Mouse (Mus musculus) MEL (cell line): Measurements from ENCODE around the gene Srcin1. TPM values are rescaled to one million over a fixed set of nuclear protein-coding genes. Genes with fewer than 3 reads are reported as not detected.

Experiments
- DNase-seq: peaks from one replicate; pipeline ENCODE4 v3.0.0; 2011; ENCODE audit warnings: low read depth, low spot score
- H3K27ac ChIP-seq: 2 replicates; pipeline ENCODE4 v1.5.1; 2012; ENCODE audit warnings: low read depth, mild to moderate bottlenecking, control low read depth, low read length, moderate library complexity; ENCODE audit not compliant: control insufficient read depth
- H3K27me3 ChIP-seq, 2 experiments: fragments of 150-350 bp in 1 of 2; sonication (generic) in 1 of 2; 2 replicates each; pipeline ENCODE4 v1.6.1; 2012; ENCODE audit warnings: low read length in 2 of 2, mild to moderate bottlenecking in 2 of 2, improper control_type of control experiment in 1 of 2, moderate library complexity in 1 of 2; ENCODE audit not compliant: insufficient read depth in 2 of 2, control insufficient read depth in 1 of 2
- H3K36me3 ChIP-seq, 2 experiments: 2 replicates each; pipeline ENCODE4 v1.6.1; 2012 to 2014; ENCODE audit warnings: low read length in 2 of 2, improper control_type of control experiment in 1 of 2, inconsistent platforms in 1 of 2, mild to moderate bottlenecking in 1 of 2; ENCODE audit not compliant: insufficient read depth in 2 of 2, control insufficient read depth in 1 of 2
- H3K4me1 ChIP-seq, 2 experiments: fragments of 150-350 bp in 1 of 2; sonication (generic) in 1 of 2; 2 replicates each; pipeline ENCODE4 v1.6.1; 2012; ENCODE audit warnings: low read length in 2 of 2, improper control_type of control experiment in 1 of 2, mild to moderate bottlenecking in 1 of 2; ENCODE audit not compliant: insufficient read depth in 2 of 2, control insufficient read depth in 1 of 2
- H3K4me3 ChIP-seq, 2 experiments: fragments of 150-350 bp in 1 of 2; sonication (generic) in 1 of 2; 2 replicates each; pipeline ENCODE4 v1.5.1; 2012; ENCODE audit warnings: low read depth in 2 of 2, low read length in 2 of 2, mild to moderate bottlenecking in 2 of 2, moderate library complexity in 2 of 2, control low read depth in 1 of 2, improper control_type of control experiment in 1 of 2; ENCODE audit not compliant: control insufficient read depth in 1 of 2, insufficient read depth in 1 of 2
- H3K79me2 ChIP-seq: 2 replicates; pipeline ENCODE4 v1.6.1; 2012; ENCODE audit warnings: mild to moderate bottlenecking, low read length, moderate library complexity; ENCODE audit not compliant: control insufficient read depth, poor library complexity, insufficient read depth
- H3K9ac ChIP-seq: 2 replicates; pipeline ENCODE4 v1.6.1; 2012; ENCODE audit warnings: low read depth, mild to moderate bottlenecking, control low read depth, low read length, moderate library complexity; ENCODE audit not compliant: control insufficient read depth, poor library complexity, severe bottlenecking
- H3K9me3 ChIP-seq: fragments of 150-350 bp; sonication (generic); replicated peaks from 2 replicates; pipeline ENCODE4 v1.6.1; 2012; ENCODE audit warnings: mild to moderate bottlenecking, low read length, improper control_type of control experiment, moderate library complexity; ENCODE audit not compliant: insufficient read depth
- BHLHE40 ChIP-seq: IDR thresholded peaks from 2 replicates; pipeline ENCODE4 v1.6.1; 2012; ENCODE audit warnings: low read depth, mild to moderate bottlenecking, inconsistent platforms, low read length, improper control_type of control experiment, borderline replicate concordance
- CHD1 ChIP-seq: IDR thresholded peaks from 2 replicates; pipeline ENCODE4 v1.6.1; 2012; ENCODE audit warnings: low read depth, mild to moderate bottlenecking, inconsistent platforms, low read length, improper control_type of control experiment
- CHD2 ChIP-seq: IDR thresholded peaks from 2 replicates; pipeline ENCODE4 v1.6.1; 2011; ENCODE audit warnings: low read length, improper control_type of control experiment
- CTCF ChIP-seq, 3 experiments: IDR thresholded peaks in 2 of 3; conservative IDR thresholded peaks in 1 of 3; 2 replicates each; pipeline ENCODE4 v1.5.1; 2011 to 2012; ENCODE audit warnings: low read length in 3 of 3, low read depth in 2 of 3, mild to moderate bottlenecking in 2 of 3, improper control_type of control experiment in 1 of 3, inconsistent platforms in 1 of 3, mixed read lengths in 1 of 3, moderate library complexity in 1 of 3; ENCODE audit not compliant: control insufficient read depth in 1 of 3, insufficient read depth in 1 of 3, poor library complexity in 1 of 3, severe bottlenecking in 1 of 3
- E2F4 ChIP-seq: IDR thresholded peaks from 2 replicates; pipeline ENCODE4 v1.6.1; 2011; ENCODE audit warnings: low read depth, low read length, improper control_type of control experiment, borderline replicate concordance
- ELF1 ChIP-seq: IDR thresholded peaks from 2 replicates; pipeline ENCODE4 v1.6.1; 2014; ENCODE audit warnings: low read depth, mild to moderate bottlenecking, inconsistent platforms, low read length, improper control_type of control experiment, moderate library complexity
- EP300 ChIP-seq, 2 experiments: IDR thresholded peaks; 2 replicates each; pipeline ENCODE4 v1.6.1; 2011; ENCODE audit warnings: improper control_type of control experiment in 2 of 2, low read length in 2 of 2, low read depth in 1 of 2, mild to moderate bottlenecking in 1 of 2
- ETS1 ChIP-seq: IDR thresholded peaks from 2 replicates; pipeline ENCODE4 v1.6.1; 2012; ENCODE audit warnings: low read depth, mild to moderate bottlenecking, inconsistent platforms, low read length, improper control_type of control experiment, moderate library complexity
- GABPA ChIP-seq: IDR thresholded peaks from 2 replicates; pipeline ENCODE4 v1.6.1; 2012; ENCODE audit warnings: low read depth, mild to moderate bottlenecking, inconsistent platforms, low read length, improper control_type of control experiment, moderate library complexity
- GATA1 ChIP-seq: IDR thresholded peaks from 2 replicates; pipeline ENCODE4 v1.6.1; 2011; ENCODE audit warnings: low read depth, low read length, improper control_type of control experiment
- HCFC1 ChIP-seq: IDR thresholded peaks from 2 replicates; pipeline ENCODE4 v1.6.1; 2012; ENCODE audit warnings: low read depth, mild to moderate bottlenecking, inconsistent platforms, low read length, improper control_type of control experiment, moderate library complexity
- JUND ChIP-seq: IDR thresholded peaks from 2 replicates; pipeline ENCODE4 v1.6.1; 2011; ENCODE audit warnings: low read depth, mild to moderate bottlenecking, improper control_type of control experiment, low read length
- KAT2A ChIP-seq: conservative IDR thresholded peaks from 2 replicates; pipeline ENCODE4 v1.6.1; 2012; ENCODE audit warnings: low read depth, low read length, improper control_type of control experiment, inconsistent platforms
- MAFK ChIP-seq: IDR thresholded peaks from 2 replicates; pipeline ENCODE4 v1.6.1; 2011; ENCODE audit warnings: low read depth, mild to moderate bottlenecking, low read length, improper control_type of control experiment, borderline replicate concordance
- MAX ChIP-seq: IDR thresholded peaks from 2 replicates; pipeline ENCODE4 v1.6.1; 2011; ENCODE audit warnings: low read length, improper control_type of control experiment
- MAZ ChIP-seq: IDR thresholded peaks from 2 replicates; pipeline ENCODE4 v1.6.1; 2012; ENCODE audit warnings: low read depth, mild to moderate bottlenecking, inconsistent platforms, low read length, improper control_type of control experiment
- MXI1 ChIP-seq: IDR thresholded peaks from 2 replicates; pipeline ENCODE4 v1.6.1; 2011; ENCODE audit warnings: mild to moderate bottlenecking, low read depth, low read length, improper control_type of control experiment
- MYB ChIP-seq: IDR thresholded peaks from 2 replicates; pipeline ENCODE4 v1.6.1; 2011; ENCODE audit warnings: mild to moderate bottlenecking, low read depth, low read length, improper control_type of control experiment
- MYC ChIP-seq: IDR thresholded peaks from 2 replicates; pipeline ENCODE4 v1.6.1; 2011; ENCODE audit warnings: low read depth, mild to moderate bottlenecking, low read length, improper control_type of control experiment, moderate library complexity
- NELFE ChIP-seq: IDR thresholded peaks from 2 replicates; pipeline ENCODE4 v1.6.1; 2011; ENCODE audit warnings: low read depth, low read length, improper control_type of control experiment
- NRF1 ChIP-seq: IDR thresholded peaks from 2 replicates; pipeline ENCODE4 v1.6.1; 2014; ENCODE audit warnings: low read depth, mild to moderate bottlenecking, inconsistent platforms, low read length, improper control_type of control experiment, moderate library complexity; ENCODE audit not compliant: poor library complexity, insufficient read depth, severe bottlenecking
- POLR2AphosphoS5 ChIP-seq: IDR thresholded peaks from 2 replicates; pipeline ENCODE4 v1.6.1; 2012; ENCODE audit warnings: low read depth, borderline replicate concordance, mild to moderate bottlenecking, inconsistent platforms, low read length, moderate library complexity, mixed read lengths
- RCOR1 ChIP-seq: IDR thresholded peaks from 2 replicates; pipeline ENCODE4 v1.6.1; 2012; ENCODE audit warnings: low read depth, mild to moderate bottlenecking, inconsistent platforms, low read length, improper control_type of control experiment
- SIN3A ChIP-seq: IDR thresholded peaks from 2 replicates; pipeline ENCODE4 v1.6.1; 2012; ENCODE audit warnings: low read length, improper control_type of control experiment, inconsistent platforms
- SMC3 ChIP-seq: IDR thresholded peaks from 2 replicates; pipeline ENCODE4 v1.6.1; 2011; ENCODE audit warnings: low read depth, low read length, improper control_type of control experiment
- TAL1 ChIP-seq: IDR thresholded peaks from 2 replicates; pipeline ENCODE4 v1.6.1; 2012; ENCODE audit warnings: mild to moderate bottlenecking, inconsistent platforms, low read length, moderate library complexity, mixed read lengths
- UBTF ChIP-seq: IDR thresholded peaks from 2 replicates; pipeline ENCODE4 v1.6.1; 2012; ENCODE audit warnings: low read depth, mild to moderate bottlenecking, inconsistent platforms, low read length, improper control_type of control experiment, moderate library complexity, borderline replicate concordance; ENCODE audit not compliant: insufficient read depth
- USF2 ChIP-seq, 2 experiments: IDR thresholded peaks; 2 replicates each; pipeline ENCODE4 v1.6.1; 2011 to 2012; ENCODE audit warnings: improper control_type of control experiment in 2 of 2, low read length in 2 of 2, borderline replicate concordance in 1 of 2, inconsistent platforms in 1 of 2, low read depth in 1 of 2, mild to moderate bottlenecking in 1 of 2; ENCODE audit not compliant: insufficient read depth in 1 of 2
- ZKSCAN1 ChIP-seq: IDR thresholded peaks from 2 replicates; pipeline ENCODE4 v1.6.1; 2012; ENCODE audit warnings: low read depth, mild to moderate bottlenecking, inconsistent platforms, low read length, improper control_type of control experiment, moderate library complexity
- ZMIZ1 ChIP-seq: IDR thresholded peaks from 2 replicates; pipeline ENCODE4 v1.6.1; 2012; ENCODE audit warnings: low read depth, mild to moderate bottlenecking, inconsistent platforms, low read length, improper control_type of control experiment, moderate library complexity
- polyA plus RNA-seq, 2 experiments: library from polyadenylated mRNA; stranded (reverse) in 1 of 2; unstranded in 1 of 2; fragments of >175 nt in 1 of 2; fragments of >200 nt in 1 of 2; gene quantifications; 2 replicates each; pipeline versions ENCODE4 v1.2.1 to v1.2.4; 2012; ENCODE audit warnings: low replicate concordance in 2 of 2, low read depth in 1 of 2; ENCODE audit not compliant: insufficient read length in 2 of 2, insufficient read depth in 1 of 2, missing spikeins in 1 of 2
- total RNA-seq: library from RNA; depleted of rRNA; stranded (reverse); fragments of 300-350 nt; gene quantifications from 2 replicates; pipeline ENCODE4 v1.2.3, GENCODE M21; 2012

The Srcin1 gene
- total and polyA plus RNA-seq, 3 experiments: 0.04 to 0.10 TPM; not detected in 1

- H3K27me3 ChIP-seq: peaks cover 22 to 36% of the 10 kb centered on the region in 2 experiments
- no peaks in the 10 kb centered on the region for H3K9me3 ChIP-seq
- H3K27ac ChIP-seq: no peak overlapping the region
- no peaks in the 10 kb centered on the region for H3K79me2 ChIP-seq
- DNase-seq: no peak
- peaks cover 0 to 6% of the 10 kb centered on the region in 2 experiments; a peak in 2 of 4 replicates for H3K36me3 ChIP-seq
- no peak overlapping the region for H3K9ac ChIP-seq
- H3K4me1 ChIP-seq: peaks cover 0 to 8% of the 10 kb centered on the region in 2 experiments; a peak in 2 of 4 replicates
- H3K4me3 ChIP-seq: no peak overlapping the region
- TF ChIP-seq CHD1 (no peak), SMC3 (no peak), MYB (no peak), ETS1 (no peak), GABPA (no peak), CTCF (IDR thresholded peaks at IDR 0.05 in 2 of 3, conservative IDR thresholded peaks at IDR 0.05 in 1 of 3; ENCODE audit: control insufficient read depth in 1 of 3, insufficient read depth in 1 of 3, low read depth in 2 of 3, low read length in 3 of 3, poor library complexity in 1 of 3, severe bottlenecking in 1 of 3) (no peak), GATA1 (no peak), EP300 (IDR thresholded peaks at IDR 0.05; ENCODE audit: low read depth in 1 of 2, low read length in 2 of 2) (no peak), JUND (no peak), USF2 (IDR thresholded peaks at IDR 0.05; ENCODE audit: borderline replicate concordance in 1 of 2, insufficient read depth in 1 of 2, low read depth in 1 of 2, low read length in 2 of 2) (no peak), HCFC1 (no peak), MAX (no peak), ZMIZ1 (no peak), ZKSCAN1 (no peak), MAZ (no peak), MYC (no peak), UBTF (no peak), NRF1 (no peak)
Measured at GRCm38 (mm10) chr11:97543883-97544282, 32.1 kb downstream of the Srcin1 start.

GRCm38 (mm10) chr11:97543181-97543733 lies 32.7 kb downstream of the Srcin1 start:
- Histone ChIP-seq H3K27ac (no peak overlapping the region), H3K79me2 (no peaks in the 10 kb centered on the region), H3K27me3 (peaks cover 19 to 32% of the 10 kb centered on the region in 2 experiments), H3K9me3 (no peaks in the 10 kb centered on the region), H3K4me1 (peaks cover 0 to 8% of the 10 kb centered on the region in 2 experiments; a peak in 2 of 4 replicates), H3K36me3 (peaks cover 0 to 6% of the 10 kb centered on the region in 2 experiments; a peak in 2 of 4 replicates), H3K9ac (no peak overlapping the region), H3K4me3 (no peak overlapping the region)
- TF ChIP-seq RCOR1: no peak
- TF ChIP-seq NELFE: no peak
- no peak for TF ChIP-seq BHLHE40
- no peak for TF ChIP-seq POLR2AphosphoS5
- TF ChIP-seq MAFK: no peak
- no peak for TF ChIP-seq EP300 (IDR thresholded peaks at IDR 0.05; ENCODE audit: low read depth in 1 of 2, low read length in 2 of 2)
- no peak for TF ChIP-seq MAZ
- no peak for TF ChIP-seq HCFC1
- TF ChIP-seq CHD2: no peak
- TF ChIP-seq ELF1: no peak
- no peak for TF ChIP-seq MYC
- no peak for TF ChIP-seq KAT2A
- no peak for TF ChIP-seq GATA1
- TF ChIP-seq TAL1: no peak
- no peak for TF ChIP-seq SIN3A
- TF ChIP-seq MXI1: no peak
- no peak for TF ChIP-seq E2F4
- no peak for DNase-seq
